Mouse (Mus musculus): ENCODE data around the gene Plpp3. TPM values are rescaled to one million over a fixed set of nuclear protein-coding genes. Genes with fewer than 3 reads are reported as not detected.

Gene Plpp3
- total and polyA plus RNA-seq, 2 experiments: 64.1 to 81.0 TPM

DNA sequence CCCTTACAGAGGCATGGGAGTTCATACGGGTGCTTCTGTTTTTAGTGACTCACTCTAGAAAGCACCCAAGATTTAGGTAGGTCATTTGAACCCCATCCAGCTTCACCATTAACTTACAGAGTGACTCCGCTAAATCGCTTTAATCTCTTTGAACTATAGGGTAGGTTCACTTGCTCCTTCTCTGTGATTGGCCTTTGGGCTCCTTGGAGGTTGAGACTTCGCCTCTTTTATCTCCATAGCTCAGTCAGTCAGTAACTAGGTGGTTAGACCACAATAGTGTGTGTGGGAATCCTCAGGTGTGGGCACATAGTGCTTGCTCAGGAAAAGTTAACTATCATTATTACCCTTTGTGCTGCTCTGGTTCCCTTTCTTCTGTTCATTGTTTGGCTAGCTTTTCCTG lies 33.7 kb downstream of the Plpp3 start:
- H3K27me3 ChIP-seq (ENCODE audit: control insufficient read depth, insufficient read depth, low read length): no peaks in the 10 kb centered on the region
- DNase-seq (ENCODE audit: extremely low read depth, low read depth, low spot score): no peak
- peaks cover 23% of the 10 kb centered on the region; the same call in 1 of the 2 replicates for H3K79me2 ChIP-seq (ENCODE audit: control insufficient read depth, insufficient read depth, low read length)
- peaks cover 55% of the 10 kb centered on the region for H3K4me1 ChIP-seq (ENCODE audit: control insufficient read depth, insufficient read depth, low read length)
- H3K4me3 ChIP-seq (ENCODE audit: insufficient read depth, low read depth, low read length): no peak overlapping the region
- H3K9ac ChIP-seq (ENCODE audit: low read depth, low read length): no peak overlapping the region
- TF ChIP-seq POLR2A (IDR thresholded peaks at IDR 0.05; ENCODE audit: extremely low read depth, insufficient read depth, low read length): no peak
- TF ChIP-seq CTCF (IDR thresholded peaks at IDR 0.05; ENCODE audit: low read depth, low read length): no peak
- H3K27ac ChIP-seq (replicated peaks; ENCODE audit: insufficient read depth, low read depth, low read length): no peak overlapping the region; the same call in 1 of the 2 replicates
- peaks cover 21% of the 10 kb centered on the region for H3K36me3 ChIP-seq (ENCODE audit: control insufficient read depth, insufficient read depth, low read length)
- 71% methylated on average over 4 of the region's 4 CpGs for WGBS

DNA sequence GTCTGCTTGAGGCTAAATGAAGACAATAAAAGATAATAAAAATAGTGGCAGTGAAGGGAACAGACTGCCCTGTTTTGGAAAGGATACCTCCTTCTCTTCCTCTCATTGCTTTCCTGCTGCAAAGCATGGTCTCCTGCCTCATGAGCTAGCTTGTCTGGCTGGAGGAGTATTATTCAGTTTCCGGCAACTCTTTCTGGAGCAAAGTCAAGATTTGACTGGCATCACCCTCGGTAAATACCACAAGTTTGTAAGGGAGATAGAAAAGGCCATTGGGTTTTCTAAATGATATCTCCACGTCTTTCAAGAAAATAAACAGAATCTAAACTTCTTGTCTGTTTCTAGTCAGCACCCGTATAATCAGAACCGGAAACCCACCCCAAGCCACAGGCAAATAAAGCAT lies 34.4 kb downstream of the Plpp3 start:
- peak; percentile 61 for DNase-seq (ENCODE audit: extremely low read depth, low read depth, low spot score)
- peaks cover 51% of the 10 kb centered on the region for H3K4me1 ChIP-seq (ENCODE audit: control insufficient read depth, insufficient read depth, low read length)
- H3K36me3 ChIP-seq (ENCODE audit: control insufficient read depth, insufficient read depth, low read length): peaks cover 28% of the 10 kb centered on the region
- H3K79me2 ChIP-seq (ENCODE audit: control insufficient read depth, insufficient read depth, low read length): peaks cover 28% of the 10 kb centered on the region; the same call in 1 of the 2 replicates
- TF ChIP-seq POLR2A (IDR thresholded peaks at IDR 0.05; ENCODE audit: extremely low read depth, insufficient read depth, low read length) (no peak), CTCF (IDR thresholded peaks at IDR 0.05; ENCODE audit: low read depth, low read length) (no peak)
- H3K27me3 ChIP-seq (ENCODE audit: control insufficient read depth, insufficient read depth, low read length): no peaks in the 10 kb centered on the region
- 29% methylated on average over 5 of the region's 5 CpGs for WGBS
- H3K4me3 ChIP-seq (ENCODE audit: insufficient read depth, low read depth, low read length): no peak overlapping the region
- H3K27ac ChIP-seq (replicated peaks; ENCODE audit: insufficient read depth, low read depth, low read length): peak overlapping the region; percentile 65
- no peak overlapping the region for H3K9ac ChIP-seq (ENCODE audit: low read depth, low read length)

DNA sequence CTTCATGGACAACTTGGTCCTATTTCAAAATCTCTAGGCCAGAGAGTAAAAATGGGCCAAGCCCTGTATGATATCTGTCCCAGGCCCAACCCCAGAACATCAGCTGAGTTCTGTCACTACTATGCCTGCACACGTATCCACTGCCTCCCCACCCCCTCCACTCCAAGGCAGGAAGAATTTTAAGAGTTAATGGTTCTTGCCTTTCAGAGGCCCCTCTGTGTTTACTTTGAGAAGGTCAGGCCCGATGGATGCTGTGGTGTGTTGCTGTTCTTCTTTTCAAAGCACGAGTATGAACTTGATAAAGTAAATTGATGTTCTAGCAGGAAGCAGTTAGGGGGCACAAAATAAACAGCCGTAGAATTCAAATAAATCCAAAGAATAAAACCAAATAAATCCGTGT lies 35.5 kb downstream of the Plpp3 start:
- Histone ChIP-seq H3K36me3 (ENCODE audit: control insufficient read depth, insufficient read depth, low read length) (peaks cover 38% of the 10 kb centered on the region), H3K9ac (ENCODE audit: low read depth, low read length) (no peak overlapping the region), H3K27me3 (ENCODE audit: control insufficient read depth, insufficient read depth, low read length) (no peaks in the 10 kb centered on the region), H3K4me3 (ENCODE audit: insufficient read depth, low read depth, low read length) (no peak overlapping the region), H3K79me2 (ENCODE audit: control insufficient read depth, insufficient read depth, low read length) (peaks cover 30% of the 10 kb centered on the region; the same call in 1 of the 2 replicates), H3K27ac (replicated peaks; ENCODE audit: insufficient read depth, low read depth, low read length) (peak overlapping the region; percentile 67), H3K4me1 (ENCODE audit: control insufficient read depth, insufficient read depth, low read length) (peaks cover 46% of the 10 kb centered on the region)
- TF ChIP-seq POLR2A (IDR thresholded peaks at IDR 0.05; ENCODE audit: extremely low read depth, insufficient read depth, low read length) (no peak), CTCF (IDR thresholded peaks at IDR 0.05; ENCODE audit: low read depth, low read length) (no peak)
- WGBS: 27% methylated on average over 5 of the region's 5 CpGs
- no peak for DNase-seq (ENCODE audit: extremely low read depth, low read depth, low spot score)

DNA sequence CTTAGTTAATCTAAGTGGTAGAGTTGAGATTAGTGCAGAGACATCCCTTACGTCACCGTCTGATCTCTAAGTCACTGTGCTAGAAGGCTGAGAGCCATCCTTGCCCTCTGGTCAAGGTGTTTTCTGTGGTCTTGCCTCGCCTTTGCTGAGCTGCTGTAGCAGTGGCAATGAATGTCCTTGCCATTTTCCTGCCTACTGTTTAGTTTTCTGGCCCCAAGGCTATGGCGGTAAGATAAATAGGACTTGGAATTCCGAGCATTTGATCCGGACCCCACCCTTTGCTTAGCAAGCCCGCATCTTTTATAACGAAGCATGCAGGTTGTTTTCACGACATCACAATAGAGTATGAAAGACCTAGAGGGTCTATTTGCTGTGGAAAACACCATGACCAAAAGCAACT lies 38.1 kb downstream of the Plpp3 start:
- WGBS: 83% methylated on average over 9 of the region's 9 CpGs
- DNase-seq (ENCODE audit: extremely low read depth, low read depth, low spot score): no peak
- H3K27ac ChIP-seq (replicated peaks; ENCODE audit: insufficient read depth, low read depth, low read length): no peak overlapping the region
- H3K36me3 ChIP-seq (ENCODE audit: control insufficient read depth, insufficient read depth, low read length): peaks cover 61% of the 10 kb centered on the region
- H3K9ac ChIP-seq (ENCODE audit: low read depth, low read length): no peak overlapping the region
- H3K79me2 ChIP-seq (ENCODE audit: control insufficient read depth, insufficient read depth, low read length): peaks cover 31% of the 10 kb centered on the region; the same call in 1 of the 2 replicates
- no peak overlapping the region for H3K4me3 ChIP-seq (ENCODE audit: insufficient read depth, low read depth, low read length)
- TF ChIP-seq CTCF (IDR thresholded peaks at IDR 0.05; ENCODE audit: low read depth, low read length) (no peak), POLR2A (IDR thresholded peaks at IDR 0.05; ENCODE audit: extremely low read depth, insufficient read depth, low read length) (no peak)
- peaks cover 44% of the 10 kb centered on the region for H3K4me1 ChIP-seq (ENCODE audit: control insufficient read depth, insufficient read depth, low read length)
- H3K27me3 ChIP-seq (ENCODE audit: control insufficient read depth, insufficient read depth, low read length): no peaks in the 10 kb centered on the region

DNA sequence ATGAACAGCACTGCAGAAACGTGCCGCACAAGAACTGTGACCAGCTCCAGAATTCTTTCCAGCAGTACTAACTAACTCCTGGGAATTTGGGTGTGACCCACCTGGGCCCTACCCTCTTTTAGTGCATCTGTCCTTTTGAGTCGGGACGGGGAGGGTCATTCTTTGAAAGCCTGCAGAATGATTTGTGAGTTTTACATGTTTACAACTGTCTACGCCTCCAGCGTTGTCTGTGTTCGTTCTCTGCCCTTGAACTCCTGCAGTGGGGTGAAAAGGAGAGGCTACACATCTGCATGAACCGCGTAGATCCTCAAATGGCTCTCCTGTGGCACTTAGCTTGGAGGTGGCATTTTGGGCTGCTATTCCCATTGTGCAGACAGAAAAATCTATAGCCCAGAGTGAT lies 39.0 kb downstream of the Plpp3 start:
- Histone ChIP-seq H3K27ac (replicated peaks; ENCODE audit: insufficient read depth, low read depth, low read length) (peak overlapping the region; percentile 47), H3K27me3 (ENCODE audit: control insufficient read depth, insufficient read depth, low read length) (no peaks in the 10 kb centered on the region), H3K36me3 (ENCODE audit: control insufficient read depth, insufficient read depth, low read length) (peaks cover 67% of the 10 kb centered on the region), H3K4me3 (ENCODE audit: insufficient read depth, low read depth, low read length) (no peak overlapping the region), H3K9ac (ENCODE audit: low read depth, low read length) (no peak overlapping the region), H3K79me2 (ENCODE audit: control insufficient read depth, insufficient read depth, low read length) (peaks cover 35% of the 10 kb centered on the region; the same call in 1 of the 2 replicates), H3K4me1 (ENCODE audit: control insufficient read depth, insufficient read depth, low read length) (peaks cover 42% of the 10 kb centered on the region)
- no peak for TF ChIP-seq POLR2A (IDR thresholded peaks at IDR 0.05; ENCODE audit: extremely low read depth, insufficient read depth, low read length)
- no peak for TF ChIP-seq CTCF (IDR thresholded peaks at IDR 0.05; ENCODE audit: low read depth, low read length)
- no peak for DNase-seq (ENCODE audit: extremely low read depth, low read depth, low spot score)
- WGBS: 64% methylated on average over 9 of the region's 9 CpGs

DNA sequence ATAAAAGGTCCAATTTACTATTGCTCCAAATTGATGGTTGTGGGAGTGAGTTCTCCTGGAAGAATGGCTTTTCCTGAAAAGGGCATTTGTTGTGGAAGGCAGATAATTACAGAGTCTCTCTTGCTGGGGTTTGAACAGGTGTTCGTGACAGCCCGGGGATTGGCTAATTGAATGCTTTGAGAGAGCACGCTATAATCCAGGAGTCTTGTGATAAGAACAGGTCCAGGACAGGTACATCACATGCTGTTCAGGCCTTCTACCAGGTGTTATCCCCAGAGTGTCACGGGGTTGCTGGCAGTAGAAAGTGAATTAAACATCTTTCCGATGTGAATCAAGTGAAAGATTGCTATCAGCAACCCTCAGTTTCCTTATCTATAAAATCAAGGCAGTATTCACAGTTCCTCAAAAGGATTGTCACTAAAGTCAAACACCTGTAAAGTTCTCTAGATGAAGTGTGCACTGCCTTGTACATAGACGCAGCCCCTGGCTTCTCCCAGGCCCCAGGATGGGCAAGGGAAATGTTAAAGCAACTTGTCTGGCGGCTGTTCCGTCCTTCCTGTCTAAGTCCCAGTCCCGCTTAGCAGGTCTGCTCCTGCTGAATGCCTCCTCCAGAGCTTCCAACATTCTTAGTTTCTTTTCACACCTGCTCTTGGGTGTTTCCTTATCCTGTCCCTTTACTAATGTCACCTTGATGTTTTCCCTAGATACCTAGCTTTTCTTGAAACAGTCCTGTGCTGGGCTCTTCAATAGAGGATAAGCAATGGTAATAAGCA lies 40.0 kb downstream of the Plpp3 start:
- H3K36me3 ChIP-seq (ENCODE audit: control insufficient read depth, insufficient read depth, low read length): peaks cover 73% of the 10 kb centered on the region
- no peak overlapping the region for H3K27ac ChIP-seq (replicated peaks; ENCODE audit: insufficient read depth, low read depth, low read length)
- no peak overlapping the region for H3K9ac ChIP-seq (ENCODE audit: low read depth, low read length)
- H3K4me1 ChIP-seq (ENCODE audit: control insufficient read depth, insufficient read depth, low read length): peaks cover 41% of the 10 kb centered on the region
- TF ChIP-seq CTCF (IDR thresholded peaks at IDR 0.05; ENCODE audit: low read depth, low read length) (no peak), POLR2A (IDR thresholded peaks at IDR 0.05; ENCODE audit: extremely low read depth, insufficient read depth, low read length) (no peak)
- H3K79me2 ChIP-seq (ENCODE audit: control insufficient read depth, insufficient read depth, low read length): peaks cover 36% of the 10 kb centered on the region; the same call in 1 of the 2 replicates
- no peak for DNase-seq (ENCODE audit: extremely low read depth, low read depth, low spot score)
- no peak overlapping the region for H3K4me3 ChIP-seq (ENCODE audit: insufficient read depth, low read depth, low read length)
- H3K27me3 ChIP-seq (ENCODE audit: control insufficient read depth, insufficient read depth, low read length): no peaks in the 10 kb centered on the region
- WGBS: 83% methylated on average over 9 of the region's 9 CpGs

Data from liver, adult 2 months (tissue).